Mouse (Mus musculus) adrenal gland (tissue): ENCODE data around the gene Anapc15-ps.

Experiments
- intact Hi-C: fragments of 180-260 bp; cut with DNase I; formaldehyde crosslinking; loops from one replicate; pipeline ENCODE4 v1.15.1; 2025
- long read RNA-seq, 2 experiments: library from polyadenylated mRNA; unstranded; transcript quantifications; one replicate each; pipeline ENCODE4 v2.0.0; 2020; ENCODE audit warnings: borderline replicate concordance in 1 of 2; ENCODE audit not compliant: insufficient replicate concordance in 1 of 2

The Anapc15-ps gene
- long read RNA-seq, experiment 1 = 0 reads
- long read RNA-seq, experiment 2 = 0 reads

DNA sequence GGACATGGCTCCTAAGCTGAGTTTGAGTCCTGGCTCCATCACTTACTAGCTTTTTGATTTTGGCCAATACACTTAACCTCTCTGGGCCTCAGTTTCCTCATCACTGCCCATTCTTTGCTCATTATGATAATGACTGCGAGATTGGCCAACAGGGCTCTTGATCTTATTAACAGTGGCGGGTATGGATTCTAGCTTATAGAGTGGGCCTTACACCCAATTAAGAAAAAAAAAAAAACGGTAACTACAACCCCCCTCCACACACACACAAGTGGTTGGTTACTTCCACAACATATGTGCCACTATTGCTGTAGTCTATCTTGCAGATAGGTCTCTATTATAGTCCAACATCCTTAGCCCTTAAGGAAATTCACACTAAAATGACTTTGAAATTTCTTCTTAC, at the start of gene Anapc15-ps:
TSS of gene Anapc15-ps (minus strand) at position 101 of the 400 bp plus-strand sequence.
- intact Hi-C loops = no loop called here

DNA sequence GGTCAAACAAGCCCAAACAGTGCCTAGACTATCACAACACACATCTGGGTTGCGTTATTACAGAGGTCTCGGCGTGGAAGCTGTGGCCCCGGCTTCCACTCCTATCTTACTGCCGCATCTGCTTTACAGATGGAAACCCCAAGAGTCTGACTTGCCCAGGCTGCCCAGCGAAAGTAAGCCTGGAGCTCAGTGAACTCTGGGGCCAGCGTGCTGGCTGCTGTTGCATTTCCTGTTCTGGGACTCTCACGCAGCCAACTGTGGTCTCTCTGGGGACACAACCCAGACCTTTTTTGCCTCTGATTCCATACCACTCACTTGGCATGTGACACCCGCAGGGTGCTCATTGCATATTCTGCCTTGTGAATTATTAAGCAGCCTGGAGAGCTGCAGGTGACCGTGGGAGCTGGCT, 49.0 kb upstream of the Anapc15-ps start:
- intact Hi-C loops = no loop called here

DNA sequence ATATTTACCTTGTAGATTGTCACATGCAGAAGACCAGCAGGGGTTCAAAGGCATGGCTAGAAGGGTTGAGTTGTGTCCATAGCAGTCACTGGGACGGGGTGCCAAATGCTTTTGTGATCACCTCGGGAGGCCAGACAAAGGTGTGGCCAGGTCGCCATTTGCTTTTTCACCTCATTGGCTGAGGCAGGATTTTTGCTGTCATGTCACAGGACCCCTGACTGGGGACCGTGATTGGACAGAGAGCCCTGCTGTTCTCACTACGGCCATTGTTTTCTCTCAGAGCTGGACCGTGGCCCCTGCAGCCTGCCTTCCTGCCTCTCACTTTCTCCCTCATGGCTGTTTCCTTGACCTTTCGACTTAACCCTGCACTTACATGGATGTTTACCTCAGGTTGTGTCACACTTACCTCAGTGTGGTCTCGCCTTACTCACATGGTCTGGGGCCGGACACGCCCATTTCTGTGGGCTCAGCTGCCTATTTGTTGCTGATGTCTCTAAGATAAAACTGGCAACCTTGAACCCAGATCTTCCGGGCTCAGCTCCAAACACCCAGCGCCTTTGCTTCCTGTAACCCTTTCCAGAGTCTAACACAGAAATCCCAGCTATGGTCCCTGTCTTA, 47.0 kb upstream of the Anapc15-ps start:
- intact Hi-C loops = no loop called here

DNA sequence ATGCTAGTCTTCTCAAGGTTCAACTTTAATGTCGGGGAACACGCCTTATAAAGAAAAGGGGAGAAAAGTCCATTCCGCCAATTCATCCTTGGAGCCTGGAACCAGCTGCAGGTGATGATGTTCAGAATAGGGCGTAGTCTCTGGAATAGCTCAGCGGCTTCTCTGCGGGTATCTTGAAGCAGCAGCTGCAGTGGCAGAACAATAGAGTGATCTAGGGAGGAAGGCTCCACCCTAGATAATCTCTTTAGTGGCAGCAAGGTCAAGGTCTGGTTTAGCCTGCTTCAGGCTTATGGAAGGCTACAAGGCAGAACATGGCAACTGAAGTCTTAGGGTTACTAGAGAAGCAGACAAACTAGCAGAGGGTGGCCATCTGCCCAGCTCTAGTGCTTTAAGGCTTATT, 46.2 kb upstream of the Anapc15-ps start:
- intact Hi-C loops = no loop called here

DNA sequence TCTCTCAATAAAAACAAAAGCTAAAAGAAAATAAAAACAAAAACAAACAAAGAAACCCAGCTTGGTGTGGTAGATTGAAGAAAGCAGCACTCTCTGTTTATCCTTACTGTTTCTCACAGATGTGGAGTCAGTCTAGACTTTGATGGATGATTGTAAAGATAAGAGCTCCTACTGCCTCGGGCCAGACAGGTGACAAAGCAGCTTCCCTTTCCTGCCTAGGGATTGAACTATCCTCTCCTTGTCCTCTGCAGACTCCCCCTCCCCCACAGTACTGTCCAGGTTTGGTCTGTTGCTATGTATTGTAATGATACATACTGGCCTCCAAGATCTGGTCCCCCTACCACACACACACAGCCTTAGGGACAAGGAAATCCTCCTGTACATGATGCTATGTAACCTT, 45.5 kb upstream of the Anapc15-ps start:
- intact Hi-C loops = no loop called here

DNA sequence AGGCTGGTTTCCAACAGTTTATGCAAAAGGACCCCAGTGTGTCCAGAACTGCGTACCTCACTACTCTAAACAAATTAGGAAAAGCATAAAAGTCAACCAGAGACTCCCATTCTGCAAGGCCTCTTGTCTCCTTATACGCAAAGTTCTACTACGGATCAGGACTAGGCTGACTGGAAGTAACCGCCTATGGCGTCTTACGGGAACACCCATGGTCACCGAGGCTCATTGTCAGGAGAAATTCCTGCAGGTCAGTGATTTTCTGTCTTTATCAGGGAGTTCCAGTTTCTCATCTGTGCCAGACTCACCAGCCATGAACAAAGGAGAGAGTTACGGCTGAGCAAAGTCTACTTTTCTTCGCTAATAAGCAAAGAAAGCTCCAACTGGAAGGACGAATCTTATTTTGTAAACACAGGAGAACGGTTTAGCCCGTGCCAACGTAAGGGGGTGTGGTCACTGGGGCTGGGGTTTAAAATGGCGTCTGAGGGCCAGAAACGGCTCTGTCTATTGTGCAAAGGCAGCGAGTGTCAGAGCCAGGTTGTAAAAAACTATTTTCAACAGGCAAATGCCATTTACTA, 43.9 kb upstream of the Anapc15-ps start:
- intact Hi-C loops = no loop called here

DNA sequence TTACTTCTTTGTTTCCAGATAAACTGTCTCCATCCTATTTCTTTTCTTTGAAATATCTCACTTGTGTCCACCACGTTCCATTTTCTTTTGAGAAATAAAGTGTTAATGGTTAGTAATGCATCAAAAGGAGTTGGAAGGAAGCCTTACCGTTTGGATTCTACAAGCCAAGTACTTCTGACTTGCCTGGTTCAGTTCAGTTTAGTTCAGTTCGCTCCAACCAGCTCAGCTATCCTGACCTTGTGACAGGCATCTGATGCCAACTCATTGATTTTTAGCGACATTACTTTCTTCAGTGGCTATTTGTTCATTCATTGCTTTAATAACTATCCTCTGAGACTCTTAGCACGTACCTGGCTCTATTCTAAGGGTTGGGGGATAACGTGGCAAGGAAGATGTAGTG, 42.4 kb upstream of the Anapc15-ps start:
- intact Hi-C loops = no loop called here

DNA sequence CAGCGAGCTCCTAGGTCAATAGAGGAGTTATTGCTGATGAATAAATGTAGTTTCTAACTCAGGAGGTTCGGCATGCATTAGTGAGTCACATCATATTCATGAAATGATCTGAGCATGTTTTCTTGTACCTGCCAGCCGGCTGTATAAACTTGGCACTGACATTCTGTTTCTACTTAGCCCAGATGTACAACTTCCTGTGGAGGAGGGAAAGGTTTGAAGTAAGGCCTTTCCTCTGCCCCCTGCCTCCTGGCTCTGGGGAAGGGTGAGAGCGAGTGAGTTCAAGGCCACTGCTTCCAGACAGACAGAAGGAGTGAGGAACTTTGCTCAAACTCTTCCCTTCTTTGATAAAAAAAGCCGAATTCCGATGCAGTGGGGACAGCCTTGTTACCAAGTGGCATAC, 39.0 kb upstream of the Anapc15-ps start:
- intact Hi-C loops = no loop called here

DNA sequence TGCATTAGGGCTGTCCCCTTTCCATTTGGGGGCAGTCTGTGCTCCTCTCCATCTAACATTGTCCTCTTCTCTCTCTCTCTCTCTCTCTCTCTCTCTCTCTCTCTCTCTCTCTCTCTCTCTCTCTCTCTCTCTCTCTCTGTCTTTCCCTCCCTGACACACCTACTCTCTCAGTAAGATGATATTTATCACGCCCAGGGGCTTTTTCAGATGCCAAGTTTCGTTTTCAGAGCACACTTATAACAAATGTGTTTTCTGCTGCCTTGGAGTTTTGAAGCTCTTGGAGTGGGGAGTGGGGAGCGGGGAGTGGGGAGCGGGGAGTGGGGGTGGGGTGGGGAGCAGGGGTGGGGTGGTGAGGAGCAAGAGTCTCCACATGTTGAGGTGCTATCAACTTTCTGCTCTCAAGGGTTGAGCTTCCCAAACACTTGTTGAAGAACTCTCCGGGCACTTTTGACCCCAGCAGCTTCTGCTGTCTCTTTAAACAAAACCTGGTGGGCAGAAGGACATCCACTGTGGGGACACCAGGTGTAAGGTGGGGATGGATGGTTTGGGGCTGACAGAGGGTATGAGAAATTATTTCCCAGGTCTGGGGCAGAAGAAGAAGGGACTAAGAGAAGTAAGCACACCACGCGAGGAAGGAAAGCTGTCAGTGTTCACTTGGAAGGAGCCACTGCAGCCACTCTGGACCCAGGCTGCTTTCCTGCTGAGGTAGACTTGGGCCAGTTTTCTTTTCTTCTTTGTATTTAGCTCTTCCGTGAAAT, 36.8 kb upstream of the Anapc15-ps start:
- intact Hi-C loops = loop anchor here (10.0 kb wide), 1 partner anchor 145 kb away; the partner anchor contains the start of gene Nudt4

DNA sequence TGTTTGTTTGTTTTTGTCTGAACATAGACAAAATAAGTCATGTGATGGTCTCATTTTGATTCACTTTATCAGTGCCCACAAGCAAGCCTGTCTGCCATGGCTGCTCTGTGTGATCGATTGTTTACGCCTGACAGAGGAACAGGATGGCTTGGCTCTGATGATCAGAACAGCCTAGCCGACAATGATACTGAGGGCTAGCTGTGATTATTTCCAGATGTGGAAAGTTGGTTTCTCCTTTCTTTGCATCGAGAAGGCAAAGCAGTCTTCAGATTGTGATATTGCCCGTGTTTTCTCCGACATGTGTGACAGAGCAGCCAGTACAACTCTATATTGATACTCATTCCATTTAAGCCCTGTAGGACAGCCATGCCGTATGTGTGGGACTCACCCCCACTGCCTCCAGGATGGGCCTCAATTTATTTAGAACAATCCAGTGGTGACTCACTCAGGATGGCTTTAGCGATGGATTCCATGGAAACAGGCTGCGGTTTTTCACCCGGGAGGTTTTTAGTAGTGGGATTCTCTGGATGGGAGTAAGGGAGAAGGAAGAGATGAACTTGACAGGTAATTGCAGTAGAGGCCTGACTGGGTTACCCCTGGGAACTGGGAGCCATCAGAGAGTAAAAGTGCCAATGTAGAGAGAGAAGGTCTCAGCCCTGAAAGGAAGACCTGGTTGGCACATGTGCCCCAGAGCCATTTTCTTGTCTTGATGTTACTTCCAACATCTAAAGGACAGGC, 36.1 kb upstream of the Anapc15-ps start:
- intact Hi-C loops = loop anchor here (10.0 kb wide), 1 partner anchor 145 kb away; the partner anchor contains the start of gene Nudt4

DNA sequence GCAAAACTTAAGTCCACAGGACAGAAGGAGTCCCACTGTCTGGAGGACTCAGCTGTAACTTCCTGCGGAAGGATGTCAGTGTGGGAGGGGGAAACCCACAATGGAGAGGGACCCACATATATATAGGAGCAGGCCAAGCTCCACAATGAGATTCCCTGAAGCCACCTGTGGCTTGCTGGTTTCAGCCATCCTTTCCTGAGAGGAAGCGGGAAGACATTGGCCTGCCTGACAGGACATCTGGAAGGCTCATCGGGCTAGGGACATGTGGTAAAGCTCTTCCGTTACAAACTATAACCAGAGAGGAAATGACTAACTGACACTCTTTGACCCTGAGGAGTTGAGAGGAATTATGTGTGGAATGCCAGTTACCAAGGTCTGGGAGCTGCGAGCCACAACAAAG, 34.8 kb upstream of the Anapc15-ps start:
- intact Hi-C loops = loop anchor here (10.0 kb wide), 1 partner anchor 143 kb away; the partner anchor contains the start of gene Nudt4

DNA sequence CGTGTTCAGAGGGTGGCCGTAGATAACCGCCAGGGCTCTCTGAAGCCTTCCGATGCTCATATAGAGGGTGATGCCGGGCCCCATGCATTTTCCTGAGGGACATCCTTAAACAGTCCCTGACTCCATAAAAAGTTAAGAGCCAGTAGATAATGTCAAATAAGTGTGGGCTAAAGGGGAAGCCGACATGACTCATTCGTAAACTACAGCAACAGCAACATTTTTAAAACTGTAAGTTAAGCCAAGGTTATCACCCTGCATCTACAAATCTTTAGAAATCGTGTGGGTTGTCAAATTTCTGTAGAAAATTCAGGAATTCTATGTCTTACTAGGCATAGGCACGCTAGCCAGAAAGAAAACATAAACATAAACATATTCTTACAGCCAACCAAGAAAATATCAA, 33.6 kb upstream of the Anapc15-ps start:
- intact Hi-C loops = loop anchor here (10.0 kb wide), 1 partner anchor 142 kb away; the partner anchor contains the start of gene Nudt4

DNA sequence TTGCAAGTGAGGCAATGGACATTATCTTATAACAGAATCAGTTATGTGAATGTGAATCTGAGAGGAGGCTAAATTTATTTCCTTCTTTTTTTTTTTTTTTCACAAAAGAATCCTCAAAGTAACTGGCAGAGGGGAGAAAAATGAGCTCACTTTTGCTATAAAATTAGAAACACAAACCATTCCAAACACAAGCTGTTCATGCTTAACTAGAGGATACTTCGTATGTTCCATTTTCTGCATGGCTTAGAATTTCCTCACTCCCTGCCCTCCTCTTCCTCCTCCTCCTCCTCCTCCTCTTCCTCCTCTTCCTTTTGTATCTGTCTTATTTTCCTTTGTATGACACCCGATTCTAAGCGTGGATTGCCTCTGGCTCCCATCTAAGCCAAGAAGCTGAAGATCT, 32.5 kb upstream of the Anapc15-ps start:
- intact Hi-C loops = loop anchor here (10.0 kb wide), 1 partner anchor 141 kb away; the partner anchor contains the start of gene Nudt4

DNA sequence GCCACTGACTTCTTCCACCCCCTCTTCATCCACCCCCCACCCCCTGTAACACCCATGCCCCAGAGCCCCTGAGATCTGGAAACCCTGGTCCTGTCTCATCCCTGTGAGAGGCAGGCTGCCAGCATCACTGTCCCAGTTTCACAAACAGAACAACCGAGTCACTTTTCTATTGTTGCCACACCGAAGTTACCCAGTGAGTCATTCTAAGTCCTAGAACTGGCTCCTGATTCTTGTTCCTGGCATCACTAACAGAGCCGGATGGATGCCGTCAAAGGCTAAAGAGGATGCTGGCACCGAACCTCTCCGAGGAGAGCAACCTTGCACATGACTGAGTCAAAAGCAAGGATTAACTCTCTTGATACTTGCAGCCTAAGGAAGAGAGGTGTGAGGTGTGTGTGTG, 31.6 kb upstream of the Anapc15-ps start:
- intact Hi-C loops = loop anchor here (10.0 kb wide), 1 partner anchor 140 kb away; the partner anchor contains the start of gene Nudt4

DNA sequence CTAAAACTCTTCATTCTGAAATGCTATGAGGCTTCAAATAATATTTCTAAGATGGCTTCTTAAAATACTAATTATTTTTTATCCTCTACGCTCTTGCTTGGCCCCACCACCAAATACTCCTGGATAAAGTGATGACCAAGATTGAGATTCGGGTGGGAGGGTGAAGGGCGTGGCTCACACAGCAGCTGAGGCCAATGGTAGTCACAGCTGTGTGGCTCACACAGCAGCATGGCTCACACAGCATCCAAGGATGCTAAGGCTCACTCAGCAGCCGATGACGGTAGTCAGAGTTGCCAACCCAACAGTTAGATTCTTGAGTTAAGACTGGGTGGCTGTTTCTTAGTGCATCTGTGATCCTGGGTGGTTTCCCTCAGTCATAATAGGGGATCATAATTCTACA, 30.5 kb upstream of the Anapc15-ps start:
- intact Hi-C loops = loop anchor here (10.0 kb wide), 1 partner anchor 139 kb away; the partner anchor contains the start of gene Nudt4

DNA sequence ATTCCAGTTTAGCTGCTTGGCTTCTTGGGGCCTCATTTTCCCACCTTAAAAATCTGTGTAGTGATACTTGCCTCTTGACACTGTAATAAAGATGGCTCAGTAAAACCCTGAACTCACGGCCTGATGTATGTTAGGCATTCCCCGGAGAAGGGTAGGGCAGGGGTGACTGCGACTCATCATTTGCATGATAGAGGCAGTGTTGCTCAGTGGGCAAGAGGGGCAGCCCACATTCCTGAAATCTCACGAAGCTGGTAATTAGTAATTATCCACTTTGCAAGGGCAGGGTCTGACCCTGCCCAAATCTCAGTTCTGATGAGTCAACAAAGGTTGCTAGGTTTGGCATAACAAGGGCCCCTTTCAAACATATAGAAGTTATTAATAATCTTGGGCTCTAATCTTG, 27.2 kb upstream of the Anapc15-ps start:
- intact Hi-C loops = loop anchor here (10.0 kb wide), 1 partner anchor 136 kb away; the partner anchor contains the start of gene Nudt4

DNA sequence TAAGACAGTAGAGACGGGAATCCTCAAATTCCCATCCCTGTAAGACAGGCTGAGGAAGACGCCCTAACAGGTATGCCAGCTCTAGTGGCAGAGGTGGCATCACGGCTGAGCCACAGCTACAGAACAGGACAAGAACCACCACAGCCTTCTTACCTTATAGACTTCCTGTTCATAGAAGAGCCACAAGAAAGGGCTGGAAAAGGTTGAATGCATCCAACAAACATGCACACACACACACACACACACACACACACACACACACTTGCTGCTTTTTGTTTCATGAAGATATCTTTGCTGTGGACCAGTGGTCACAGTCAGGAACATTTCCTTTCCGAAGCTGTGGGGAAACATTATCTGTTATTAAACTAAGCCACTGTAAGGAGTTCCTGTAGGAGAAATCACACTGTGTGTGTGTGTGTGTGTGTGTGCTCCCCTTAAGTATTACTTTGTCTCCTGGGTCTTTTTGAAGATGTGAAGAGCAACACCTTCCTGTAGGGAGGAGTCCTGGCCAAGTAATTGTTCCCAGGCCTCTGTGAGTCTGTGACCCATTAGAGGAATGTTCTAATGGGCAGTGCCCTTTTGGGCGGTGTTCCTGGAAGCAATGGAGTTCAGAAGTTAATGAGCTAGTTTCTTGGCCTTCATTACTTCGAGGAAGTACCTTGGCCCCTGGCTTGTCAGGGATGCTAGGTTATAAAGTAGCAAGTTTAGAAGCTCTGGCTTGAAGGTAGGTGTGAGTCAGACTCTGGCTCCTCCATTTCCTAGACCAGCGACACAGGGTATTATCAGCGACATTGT, 25.9 kb upstream of the Anapc15-ps start:
- intact Hi-C loops = no loop called here

DNA sequence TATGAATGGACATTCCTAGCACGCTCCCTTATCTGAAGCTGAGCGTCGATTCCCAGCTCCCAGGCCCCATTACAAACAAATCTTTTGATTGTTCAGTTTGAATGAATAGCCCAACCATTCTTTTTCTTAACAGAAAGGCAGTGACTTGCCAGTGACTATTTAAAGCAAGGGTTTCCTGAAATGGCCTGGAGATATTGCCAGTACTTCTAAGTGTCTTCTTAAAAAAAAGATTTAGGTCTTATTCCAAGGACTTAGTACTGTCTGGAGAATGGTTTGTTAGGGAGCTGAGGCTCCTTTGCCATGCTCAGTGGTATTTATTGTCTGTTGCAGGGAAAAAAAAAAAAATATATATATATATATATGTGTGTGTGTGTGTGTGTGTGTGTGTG, 23.0 kb upstream of the Anapc15-ps start:
- intact Hi-C loops = no loop called here

DNA sequence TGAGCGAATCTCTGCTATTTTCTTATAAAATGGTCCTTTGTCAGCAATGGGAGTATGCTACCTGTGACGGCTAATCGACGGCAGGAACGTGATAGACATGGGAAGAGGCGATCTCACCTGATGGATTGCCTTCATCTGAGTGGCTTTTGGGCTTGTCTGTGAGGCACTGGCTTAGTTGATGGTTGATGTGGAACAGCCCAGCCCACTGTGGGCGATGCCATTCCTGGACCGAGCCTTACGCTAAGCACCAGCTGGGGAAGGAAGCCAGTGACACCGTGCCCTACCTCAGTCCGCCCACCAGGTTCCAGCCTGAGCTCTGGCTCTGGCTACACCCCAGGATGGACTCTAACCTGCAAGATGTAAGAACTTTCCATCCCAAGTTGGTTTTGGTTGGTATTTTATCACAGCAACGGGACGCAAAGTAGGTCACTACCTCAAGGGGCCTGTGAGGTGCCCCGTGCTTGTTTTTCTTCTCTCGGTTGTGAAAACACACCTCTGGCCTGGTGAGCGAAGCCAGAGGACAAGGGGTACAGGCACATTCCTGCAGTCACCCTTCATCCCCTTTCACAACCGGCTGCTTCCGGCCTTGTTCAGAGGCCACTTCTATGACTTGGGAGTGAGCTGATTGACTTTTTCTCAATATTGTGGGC, 22.5 kb upstream of the Anapc15-ps start:
- intact Hi-C loops = no loop called here
